Mouse (Mus musculus) cerebellum, adult 2 months (tissue): ENCODE results near the gene Cacybp.

Experiments used
- CTCF ChIP-seq: fragments of 200-500 bp; IDR thresholded peaks from 2 replicates; pipeline ENCODE4 v1.5.1; 2011; ENCODE audit warnings: low read depth, mild to moderate bottlenecking, control low read depth, low read length, moderate library complexity, borderline replicate concordance; ENCODE audit not compliant: insufficient read depth
- POLR2A ChIP-seq: fragments of 200-500 bp; IDR thresholded peaks from 2 replicates; pipeline ENCODE4 v1.6.1; 2011; ENCODE audit warnings: low read length, control low read depth, borderline replicate concordance; ENCODE audit not compliant: insufficient read depth

DNA sequence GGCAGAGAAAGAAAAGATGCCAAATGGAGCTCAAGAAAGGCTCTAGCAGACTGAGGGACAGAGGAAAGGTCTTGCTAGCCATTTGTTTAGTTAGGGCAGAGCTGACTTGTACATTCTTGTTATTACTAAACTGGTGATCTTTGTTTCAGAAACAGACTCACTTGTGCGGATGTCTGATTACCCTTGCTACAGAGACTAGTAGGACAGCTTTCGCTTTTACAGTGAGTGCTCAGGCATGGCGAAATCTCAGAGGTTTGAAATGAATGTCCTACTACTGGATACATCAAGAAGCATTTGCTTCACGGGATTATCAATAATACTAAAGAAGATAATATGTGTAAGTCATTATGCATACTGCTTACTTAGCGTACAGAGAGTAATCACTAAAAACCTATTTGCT, 32.0 kb upstream of the Cacybp start:
- TF ChIP-seq CTCF (no peak), POLR2A (no peak)
